Mouse (Mus musculus) embryonic facial prominence, embryonic 11.5 days (tissue): ENCODE measurements around the gene Extl2. TPM values are rescaled to one million over a fixed set of nuclear protein-coding genes. Genes with fewer than 3 reads are reported as not detected.

Experiments
- ATAC-seq: fragments of 200-750 bp; cut with Nextera tagmentation; replicated peaks from 2 replicates; pipeline ENCODE4 v1.8.0; 2017; ENCODE audit warnings: low read depth; ENCODE audit not compliant: insufficient number of reproducible peaks, low FRiP score, low TSS enrichment
- DNase-seq: peaks from one replicate; pipeline ENCODE4 v3.0.0-alpha.2; 2015; ENCODE audit warnings: low spot score
- H3K27ac ChIP-seq: fragments of 300-500 bp; sonication (generic); replicated peaks from 2 replicates; pipeline ENCODE4 v1.5.1; 2014; ENCODE audit warnings: mild to moderate bottlenecking, low read depth, low read length, control low read depth
- H3K27me3 ChIP-seq: fragments of 300-500 bp; sonication (generic); 2 replicates; pipeline ENCODE4 v1.6.1; 2014; ENCODE audit warnings: mild to moderate bottlenecking, low read length, moderate library complexity, mixed read lengths; ENCODE audit not compliant: control insufficient read depth, insufficient read depth
- H3K36me3 ChIP-seq: fragments of 300-500 bp; sonication (generic); replicated peaks from 2 replicates; pipeline ENCODE4 v1.6.1; 2014; ENCODE audit warnings: low read depth, mild to moderate bottlenecking, low read length, moderate library complexity, mixed read lengths; ENCODE audit not compliant: control insufficient read depth, insufficient read depth
- H3K4me1 ChIP-seq: fragments of 300-500 bp; sonication (generic); 2 replicates; pipeline ENCODE4 v1.6.1; 2014; ENCODE audit warnings: low read length, mixed read lengths; ENCODE audit not compliant: control insufficient read depth, insufficient read depth
- H3K4me2 ChIP-seq: fragments of 300-500 bp; sonication (generic); 2 replicates; pipeline ENCODE4 v1.6.1; 2014; ENCODE audit warnings: low read depth, mild to moderate bottlenecking, control low read depth, low read length, moderate library complexity
- H3K4me3 ChIP-seq: fragments of 300-500 bp; sonication (generic); 2 replicates; pipeline ENCODE4 v1.5.1; 2014; ENCODE audit warnings: low read depth, low read length, control low read depth
- H3K9ac ChIP-seq: fragments of 300-500 bp; sonication (generic); replicated peaks from 2 replicates; pipeline ENCODE4 v1.6.1; 2014; ENCODE audit warnings: mild to moderate bottlenecking, control low read depth, low read length
- H3K9me3 ChIP-seq: fragments of 300-500 bp; sonication (generic); replicated peaks from 2 replicates; pipeline ENCODE4 v1.6.1; 2016; ENCODE audit warnings: mild to moderate bottlenecking, low read length, inconsistent platforms, mixed read lengths; ENCODE audit not compliant: control insufficient read depth
- WGBS: fragments of 180-500 bp; shearing (Covaris S2); extraction: QIAGEN DNeasy Blood & Tissue Kit; methylation state at CpG from one replicate; pipeline ENCODE4 v1.1.7; 2014; 5-methylcytosine and 5-hydroxymethylcytosine counted together
- polyA plus RNA-seq: library from polyadenylated mRNA; unstranded; fragments of >200 nt; fragmentation: Nextera tagmentation; extraction: Ambion mirVana; gene quantifications from 2 replicates; pipeline ENCODE4 v1.2.1, GENCODE M21; 2014

Extl2 gene
- polyA plus RNA-seq, 1 experiment from 2014 or later: 24.5 TPM

DNA sequence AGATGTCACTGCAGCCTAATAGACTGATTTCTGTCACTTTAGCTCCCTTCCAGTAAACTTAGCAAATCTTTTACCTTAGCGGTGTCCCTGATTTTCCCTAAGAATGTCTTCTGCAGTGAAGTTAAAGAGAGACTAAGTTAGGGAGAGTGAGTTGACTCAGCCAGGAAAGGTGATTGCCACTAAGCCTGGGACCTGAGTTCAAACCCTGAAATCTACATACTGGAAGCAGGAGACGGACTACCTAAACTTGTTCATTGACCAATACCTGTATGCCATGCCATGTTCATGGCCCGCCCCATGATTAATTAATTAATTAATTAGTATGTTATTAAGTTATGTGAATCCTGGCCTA is 26.6 kb downstream of the Extl2 start:
- H3K9me3 ChIP-seq: no peaks in the 10 kb centered on the region
- no peak overlapping the region for H3K4me3 ChIP-seq
- no peaks in the 10 kb centered on the region for H3K36me3 ChIP-seq
- no peaks in the 10 kb centered on the region for H3K27me3 ChIP-seq
- no peak overlapping the region for H3K27ac ChIP-seq
- DNase-seq (peak; percentile 85), ATAC-seq (no peak)
- no peak overlapping the region for H3K9ac ChIP-seq
- no peak overlapping the region for H3K4me2 ChIP-seq
- H3K4me1 ChIP-seq: no peaks in the 10 kb centered on the region
- 57% methylated on average over 3 of the region's 3 CpGs for WGBS

- no peak for DNase-seq
- H3K9me3 ChIP-seq: no peaks in the 10 kb centered on the region
- H3K27ac ChIP-seq: no peak overlapping the region
- no peaks in the 10 kb centered on the region for H3K4me1 ChIP-seq
- H3K4me3 ChIP-seq: no peak overlapping the region
- H3K27me3 ChIP-seq: no peaks in the 10 kb centered on the region
- H3K36me3 ChIP-seq: no peaks in the 10 kb centered on the region
- no peak overlapping the region for H3K4me2 ChIP-seq
- WGBS: 85% methylated on average over 3 of the region's 3 CpGs
- no peak for ATAC-seq
- no peak overlapping the region for H3K9ac ChIP-seq
Observed at GRCm38 (mm10) chr3:116040776-116041175, 33.5 kb downstream of the Extl2 start.

DNA sequence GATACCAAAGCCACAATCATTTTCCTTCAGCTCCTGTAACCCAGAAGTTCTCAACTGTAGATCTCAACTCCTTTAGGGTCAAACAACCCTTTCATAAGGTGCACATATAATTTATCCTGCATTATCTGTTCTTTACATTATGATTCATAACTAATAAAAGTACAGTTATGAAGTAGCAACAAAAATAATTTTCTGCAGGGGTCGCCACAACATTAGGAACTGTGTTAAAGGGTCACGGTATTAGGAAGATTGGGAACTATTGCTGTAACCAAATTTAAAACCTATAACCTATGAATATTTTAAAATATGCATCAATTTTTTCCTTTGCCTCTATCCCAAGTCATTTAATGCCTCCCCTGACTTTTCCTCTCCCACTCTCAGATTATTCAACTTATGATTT is 38.7 kb downstream of the Extl2 start:
- Histone ChIP-seq H3K27ac (no peak overlapping the region), H3K9ac (no peak overlapping the region), H3K9me3 (no peaks in the 10 kb centered on the region), H3K27me3 (no peaks in the 10 kb centered on the region), H3K4me3 (no peak overlapping the region), H3K36me3 (no peaks in the 10 kb centered on the region), H3K4me1 (no peaks in the 10 kb centered on the region), H3K4me2 (no peak overlapping the region)
- DNase-seq: no peak
- no peak for ATAC-seq
- 76% methylated on average over 2 of the region's 2 CpGs for WGBS

DNA sequence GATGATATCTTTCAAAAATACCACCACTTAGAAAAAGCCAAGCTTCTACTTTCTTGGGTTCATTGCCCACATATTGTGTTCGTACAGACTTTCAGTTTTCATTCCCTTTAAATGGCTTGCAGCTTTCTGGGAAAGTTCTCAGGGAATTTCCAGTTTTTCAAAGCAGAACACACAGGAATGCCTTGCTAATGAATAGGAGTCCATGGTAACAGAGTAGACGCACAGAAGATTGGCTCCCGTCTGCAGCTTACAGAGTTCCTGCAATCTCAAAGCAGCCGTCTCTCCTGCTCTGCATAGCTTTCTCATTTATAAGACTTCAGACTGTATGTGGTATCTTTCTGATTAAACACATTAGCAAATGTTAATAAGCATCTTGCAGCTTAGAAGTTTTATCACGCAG is 39.8 kb downstream of the Extl2 start:
- DNase-seq: no peak
- Histone ChIP-seq H3K9me3 (no peaks in the 10 kb centered on the region), H3K27me3 (no peaks in the 10 kb centered on the region), H3K4me1 (no peaks in the 10 kb centered on the region), H3K27ac (no peak overlapping the region), H3K4me3 (no peak overlapping the region), H3K36me3 (no peaks in the 10 kb centered on the region), H3K9ac (no peak overlapping the region), H3K4me2 (no peak overlapping the region)
- WGBS: 71% methylated on average over 5 of the region's 5 CpGs
- no peak for ATAC-seq

- WGBS: 63% methylated on average over 6 of the region's 6 CpGs
- Histone ChIP-seq H3K4me2 (no peak overlapping the region), H3K27ac (no peak overlapping the region), H3K9ac (no peak overlapping the region), H3K27me3 (no peaks in the 10 kb centered on the region), H3K9me3 (no peaks in the 10 kb centered on the region), H3K4me3 (no peak overlapping the region), H3K4me1 (no peaks in the 10 kb centered on the region), H3K36me3 (no peaks in the 10 kb centered on the region)
- ATAC-seq: no peak
- no peak for DNase-seq
Observed at GRCm38 (mm10) chr3:116057078-116057477, 49.8 kb downstream of the Extl2 start.

GRCm38 (mm10) chr3:116060320-116060719 is 53.1 kb downstream of the Extl2 start:
- Histone ChIP-seq H3K4me3 (no peak overlapping the region), H3K9ac (no peak overlapping the region), H3K27me3 (no peaks in the 10 kb centered on the region), H3K4me2 (no peak overlapping the region), H3K9me3 (no peaks in the 10 kb centered on the region), H3K4me1 (no peaks in the 10 kb centered on the region), H3K36me3 (no peaks in the 10 kb centered on the region), H3K27ac (no peak overlapping the region)
- 77% methylated on average over 5 of the region's 5 CpGs for WGBS
- DNase-seq: no peak
- ATAC-seq: no peak

DNA sequence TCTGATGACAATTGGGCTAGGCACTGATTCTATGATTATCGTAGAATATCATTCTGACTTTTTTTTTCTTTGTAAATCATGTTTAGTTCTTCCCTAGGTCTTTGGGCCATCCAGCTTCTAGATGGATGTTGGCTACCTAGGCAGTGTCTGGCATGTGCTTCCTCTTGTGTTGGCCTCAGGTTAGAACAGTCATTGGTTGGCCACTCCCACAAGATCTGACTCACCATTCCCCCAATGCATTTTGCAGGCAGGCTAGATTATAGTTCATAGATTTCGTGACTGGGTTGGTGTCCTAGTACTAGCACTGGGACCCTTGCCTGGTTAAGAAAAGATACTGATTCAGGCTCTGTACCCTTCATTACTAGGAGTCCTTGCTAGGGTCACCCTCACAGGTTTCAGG is 54.9 kb downstream of the Extl2 start:
- 87% methylated on average over 2 of the region's 2 CpGs for WGBS
- H3K4me3 ChIP-seq: no peak overlapping the region
- H3K9me3 ChIP-seq: no peaks in the 10 kb centered on the region
- no peak overlapping the region for H3K9ac ChIP-seq
- no peaks in the 10 kb centered on the region for H3K4me1 ChIP-seq
- no peak overlapping the region for H3K4me2 ChIP-seq
- H3K27me3 ChIP-seq: no peaks in the 10 kb centered on the region
- DNase-seq (no peak), ATAC-seq (no peak)
- no peaks in the 10 kb centered on the region for H3K36me3 ChIP-seq
- no peak overlapping the region for H3K27ac ChIP-seq

DNA sequence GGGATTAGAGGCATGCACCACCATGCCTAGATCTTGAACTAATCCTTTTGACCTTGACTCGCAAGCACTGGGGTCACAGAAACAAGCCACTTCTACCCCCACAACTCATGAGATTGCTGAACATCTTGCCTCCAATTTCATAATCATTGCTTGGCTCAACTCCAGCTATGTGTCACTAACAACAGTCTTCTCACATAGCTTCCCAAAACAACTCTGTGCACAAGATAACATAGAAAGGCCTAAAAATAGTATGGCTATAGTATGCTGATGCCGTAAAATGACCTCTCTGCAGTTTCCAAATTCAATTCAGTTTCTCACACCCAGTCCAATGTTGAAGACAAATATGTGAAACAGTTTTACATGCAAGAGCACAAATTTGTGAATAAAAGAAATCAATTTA is 65.3 kb downstream of the Extl2 start:
- ATAC-seq: no peak
- H3K4me1 ChIP-seq: no peaks in the 10 kb centered on the region
- 86% methylated on average over 2 of the region's 2 CpGs for WGBS
- no peak overlapping the region for H3K4me2 ChIP-seq
- H3K9me3 ChIP-seq: no peaks in the 10 kb centered on the region
- H3K4me3 ChIP-seq: no peak overlapping the region
- no peaks in the 10 kb centered on the region for H3K36me3 ChIP-seq
- no peak overlapping the region for H3K9ac ChIP-seq
- no peaks in the 10 kb centered on the region for H3K27me3 ChIP-seq
- H3K27ac ChIP-seq: no peak overlapping the region
- DNase-seq: no peak

- DNase-seq (no peak), ATAC-seq (no peak)
- no peaks in the 10 kb centered on the region for H3K4me1 ChIP-seq
- no peaks in the 10 kb centered on the region for H3K27me3 ChIP-seq
- H3K4me2 ChIP-seq: no peak overlapping the region
- 80% methylated on average over 2 of the region's 2 CpGs for whole genome bisulfite sequencing
- H3K4me3 ChIP-seq: no peak overlapping the region
- no peak overlapping the region for H3K9ac ChIP-seq
- H3K36me3 ChIP-seq: no peaks in the 10 kb centered on the region
- H3K9me3 ChIP-seq: no peaks in the 10 kb centered on the region
- no peak overlapping the region for H3K27ac ChIP-seq
Observed at GRCm38 (mm10) chr3:116076739-116077138, 69.5 kb downstream of the Extl2 start.
